Mouse (Mus musculus) thymus, adult 2 months (tissue): Measurements from ENCODE around the gene Lect2.

Source experiments
- CTCF ChIP-seq: fragments of 200-500 bp; IDR thresholded peaks from 2 replicates; pipeline ENCODE4 v1.5.1; 2012; ENCODE audit warnings: mild to moderate bottlenecking, control low read depth, low read length, moderate library complexity, borderline replicate concordance; ENCODE audit not compliant: control insufficient read depth, poor library complexity, insufficient read depth; ENCODE audit errors: extremely low read depth
- POLR2A ChIP-seq: fragments of 200-500 bp; IDR thresholded peaks from 2 replicates; pipeline ENCODE4 v1.6.1; 2012; ENCODE audit warnings: mild to moderate bottlenecking, low read length, control low read depth, moderate library complexity; ENCODE audit not compliant: control insufficient read depth, poor library complexity, insufficient read depth; ENCODE audit errors: extremely low read depth

DNA sequence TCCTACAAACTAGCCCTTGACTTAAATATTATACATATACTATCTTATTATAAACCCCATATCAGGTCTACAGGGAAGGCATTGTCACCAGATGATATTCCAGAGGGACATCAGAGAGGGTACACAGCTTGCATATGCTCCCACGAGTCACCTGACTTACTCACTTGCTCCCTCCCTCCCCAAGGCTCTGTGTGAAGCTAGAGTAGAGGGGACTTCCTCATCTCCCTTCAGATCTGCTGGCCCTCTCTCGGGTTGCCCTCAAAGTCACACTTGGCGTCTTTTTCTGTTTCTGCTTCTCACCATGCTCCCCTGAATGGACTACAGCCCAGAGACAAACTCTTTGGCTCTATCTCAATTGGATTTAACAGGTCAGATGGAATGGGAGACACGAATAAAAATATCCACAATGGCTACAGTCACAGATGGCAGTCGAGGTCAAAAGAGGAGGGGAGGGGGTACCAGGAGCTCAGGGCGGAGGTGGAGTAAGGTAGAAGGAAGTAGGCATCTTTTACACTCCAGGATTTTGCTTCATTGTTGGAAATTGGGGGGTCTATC is 46.4 kb downstream of the Lect2 start:
- TF ChIP-seq CTCF (no peak), POLR2A (no peak)
